Mouse (Mus musculus) heart, adult 9 months (tissue): ENCODE measurements at regions not wholly inside any gene's neighbourhood (a gene's known extent, or its start where the extent isn't known, plus 50 kb on each side); places are given as distances from the start of the nearest gene placed in this dataset.

ENCODE experiments used
- DNase-seq, 2 experiments: peaks; one replicate each; pipeline ENCODE4 v3.0.0; 2022; ENCODE audit warnings: low spot score in 2 of 2

GRCm38 (mm10) chr3:36275502-36275901 is 53.4 kb upstream of the Qrfpr start:
- DNase-seq, result no peak
